Mouse (Mus musculus) heart, embryonic 11.5 days (tissue): Measurements from ENCODE around the gene Ttpal. TPM values are rescaled to one million over a fixed set of nuclear protein-coding genes. Genes with fewer than 3 reads are reported as not detected.

Experiments used
- ATAC-seq: fragments of 200-750 bp; cut with Nextera tagmentation; replicated peaks from 2 replicates; pipeline ENCODE4 v1.8.0; 2017; ENCODE audit warnings: moderate library complexity; ENCODE audit not compliant: insufficient number of reproducible peaks, low FRiP score, low TSS enrichment
- H3K27ac ChIP-seq: fragments of 300-500 bp; sonication (generic); 2 replicates; pipeline ENCODE4 v1.5.1; 2014; ENCODE audit warnings: mild to moderate bottlenecking, low read depth, low read length
- H3K27me3 ChIP-seq: fragments of 300-500 bp; sonication (generic); 2 replicates; pipeline ENCODE4 v1.6.1; 2014; ENCODE audit warnings: mild to moderate bottlenecking, low read length, mixed read lengths; ENCODE audit not compliant: control insufficient read depth, insufficient read depth
- H3K36me3 ChIP-seq: fragments of 300-500 bp; sonication (generic); 2 replicates; pipeline ENCODE4 v1.6.1; 2014; ENCODE audit warnings: mild to moderate bottlenecking, low read length, moderate library complexity, mixed read lengths; ENCODE audit not compliant: control insufficient read depth, insufficient read depth
- H3K4me1 ChIP-seq: fragments of 300-500 bp; sonication (generic); 2 replicates; pipeline ENCODE4 v1.6.1; 2014; ENCODE audit warnings: low read length; ENCODE audit not compliant: control insufficient read depth, insufficient read depth
- H3K4me2 ChIP-seq: fragments of 300-500 bp; sonication (generic); 2 replicates; pipeline ENCODE4 v1.6.1; 2014; ENCODE audit warnings: mild to moderate bottlenecking, moderate library complexity
- H3K4me3 ChIP-seq: fragments of 300-500 bp; sonication (generic); 2 replicates; pipeline ENCODE4 v1.5.1; 2014; ENCODE audit warnings: low read depth, low read length
- H3K9ac ChIP-seq: fragments of 300-500 bp; sonication (generic); 2 replicates; pipeline ENCODE4 v1.6.1; 2014; ENCODE audit warnings: mild to moderate bottlenecking, low read depth, low read length, moderate library complexity
- H3K9me3 ChIP-seq: fragments of 300-500 bp; sonication (generic); replicated peaks from 2 replicates; pipeline ENCODE4 v1.6.1; 2016; ENCODE audit warnings: low read length; ENCODE audit not compliant: control insufficient read depth
- WGBS: fragments of 180-500 bp; shearing (Covaris S2); extraction: QIAGEN DNeasy Blood & Tissue Kit; methylation state at CpG from one replicate; pipeline ENCODE4 v1.1.7; 2014; ENCODE audit not compliant: insufficient replicate concordance; 5-methylcytosine and 5-hydroxymethylcytosine counted together
- polyA plus RNA-seq: library from polyadenylated mRNA; unstranded; fragments of >200 nt; fragmentation: Nextera tagmentation; extraction: Ambion mirVana; gene quantifications from 2 replicates; pipeline ENCODE4 v1.2.1, GENCODE M21; 2014

Ttpal gene
- polyA plus RNA-seq, 1 experiment from 2014 or later: 28.2 TPM

GRCm38 (mm10) chr2:163596873-163597155, 5.3 kb upstream of the Ttpal start:
- Histone ChIP-seq H3K9ac (no peak overlapping the region), H3K4me1 (peaks cover 10% of the 10 kb centered on the region; the same call in 1 of the 2 replicates), H3K36me3 (no peaks in the 10 kb centered on the region), H3K27me3 (no peaks in the 10 kb centered on the region), H3K4me2 (no peak overlapping the region), H3K27ac (0 out of 2 replicates have a peak overlapping the region, but pooled peaks have one; percentile 35), H3K4me3 (no peak overlapping the region), H3K9me3 (no peaks in the 10 kb centered on the region)
- ATAC-seq: no peak
- WGBS: 66% methylated on average over 3 of the region's 3 CpGs

DNA sequence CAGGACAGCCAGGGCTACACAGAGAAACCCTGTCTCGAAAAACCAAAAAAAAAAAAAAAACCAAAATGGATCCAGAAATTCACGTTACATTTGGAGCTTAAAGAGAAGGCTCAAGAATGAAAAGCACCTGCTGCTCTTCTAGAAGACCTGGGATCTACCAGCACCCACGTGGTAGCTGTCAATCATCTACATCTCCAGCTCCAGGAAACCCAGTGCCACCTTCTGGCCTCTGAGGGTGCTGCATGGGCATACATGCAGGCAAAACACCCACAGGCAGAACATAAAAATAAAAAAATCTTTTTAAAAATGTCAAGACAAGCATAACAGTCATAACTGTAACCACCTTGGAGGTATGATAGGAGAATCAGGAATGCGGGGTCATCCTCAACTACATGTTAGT, 4.5 kb upstream of the Ttpal start:
- Histone ChIP-seq H3K27me3 (no peaks in the 10 kb centered on the region), H3K4me2 (no peak overlapping the region), H3K4me1 (peaks cover 10% of the 10 kb centered on the region; the same call in 1 of the 2 replicates), H3K4me3 (no peak overlapping the region), H3K36me3 (no peaks in the 10 kb centered on the region), H3K9me3 (no peaks in the 10 kb centered on the region), H3K9ac (no peak overlapping the region), H3K27ac (no peak overlapping the region)
- 50% methylated on average over 4 of the region's 4 CpGs for WGBS
- ATAC-seq: no peak

GRCm38 (mm10) chr2:163599226-163599625, 2.9 kb upstream of the Ttpal start:
- Histone ChIP-seq H3K4me3 (no peak overlapping the region), H3K4me2 (no peak overlapping the region), H3K27ac (no peak overlapping the region), H3K9ac (no peak overlapping the region), H3K9me3 (no peaks in the 10 kb centered on the region), H3K36me3 (no peaks in the 10 kb centered on the region), H3K27me3 (no peaks in the 10 kb centered on the region), H3K4me1 (peaks cover 15% of the 10 kb centered on the region; the same call in 1 of the 2 replicates)
- ATAC-seq: no peak
- WGBS: 3% methylated on average over 1 of the region's 1 CpGs

DNA sequence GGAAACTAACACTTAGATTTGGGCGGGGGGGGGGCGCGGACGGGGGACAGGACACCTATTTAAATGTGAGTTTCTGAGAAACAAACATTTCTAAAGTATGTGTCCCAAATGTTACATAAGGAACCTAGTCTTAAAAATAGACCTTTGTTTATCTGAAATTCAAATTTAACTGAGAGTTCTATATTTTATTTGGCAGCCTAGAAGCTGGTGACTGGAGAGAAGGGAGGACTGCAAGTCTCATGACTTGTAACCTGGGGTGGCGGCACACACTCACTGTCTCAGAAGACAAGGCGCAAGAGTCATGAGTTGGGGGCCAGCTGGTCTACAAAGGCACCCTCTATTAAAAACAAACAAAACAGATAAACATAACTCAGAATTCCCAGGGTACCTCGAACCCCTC, 1.0 kb upstream of the Ttpal start:
- H3K27me3 ChIP-seq: no peaks in the 10 kb centered on the region
- H3K4me3 ChIP-seq: no peak overlapping the region
- no peak overlapping the region for H3K9ac ChIP-seq
- no peak overlapping the region for H3K4me2 ChIP-seq
- H3K36me3 ChIP-seq: no peaks in the 10 kb centered on the region
- H3K27ac ChIP-seq: no peak overlapping the region
- WGBS: 83% methylated on average over 7 of the region's 7 CpGs
- no peaks in the 10 kb centered on the region for H3K9me3 ChIP-seq
- H3K4me1 ChIP-seq: peaks cover 13% of the 10 kb centered on the region; the same call in 1 of the 2 replicates
- ATAC-seq: no peak

DNA sequence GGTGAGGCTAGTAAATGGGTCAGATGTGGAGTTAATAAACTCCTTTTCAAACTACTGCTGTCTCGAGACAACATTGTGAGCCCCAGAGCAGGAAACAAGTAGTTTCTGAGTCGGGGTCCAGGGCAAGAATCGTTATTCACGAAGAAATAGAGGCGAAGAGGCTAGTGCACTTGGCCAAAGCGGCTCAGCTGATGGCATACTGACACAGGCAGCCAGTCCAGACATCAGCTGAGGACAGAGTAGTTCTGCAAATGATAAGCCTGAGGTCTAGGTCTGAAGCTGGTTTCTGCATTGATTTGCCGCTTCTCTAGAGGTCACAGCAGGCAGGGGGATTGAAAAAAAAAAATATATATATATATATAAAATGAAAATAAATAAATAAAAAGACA, 408 bp upstream of the Ttpal start:
- Histone ChIP-seq H3K27me3 (no peaks in the 10 kb centered on the region), H3K9ac (peak overlapping the region; percentile 58), H3K36me3 (no peaks in the 10 kb centered on the region), H3K27ac (no peak overlapping the region), H3K9me3 (no peaks in the 10 kb centered on the region), H3K4me1 (peaks cover 9% of the 10 kb centered on the region; the same call in 1 of the 2 replicates), H3K4me2 (peak overlapping the region; percentile 99), H3K4me3 (peak overlapping the region; percentile 85)
- WGBS: 78% methylated on average over 7 of the region's 7 CpGs
- ATAC-seq: no peak

GRCm38 (mm10) chr2:163606161-163606560, 4.0 kb downstream of the Ttpal start:
- H3K27me3 ChIP-seq: no peaks in the 10 kb centered on the region
- 86% methylated on average over 7 of the region's 7 CpGs for WGBS
- peaks cover 3% of the 10 kb centered on the region for H3K36me3 ChIP-seq
- peaks cover 17% of the 10 kb centered on the region for H3K4me1 ChIP-seq
- no peak overlapping the region for H3K27ac ChIP-seq
- H3K4me2 ChIP-seq: no peak overlapping the region
- no peak overlapping the region for H3K4me3 ChIP-seq
- no peak for ATAC-seq
- H3K9ac ChIP-seq: no peak overlapping the region
- no peaks in the 10 kb centered on the region for H3K9me3 ChIP-seq

GRCm38 (mm10) chr2:163608008-163608407, 5.9 kb downstream of the Ttpal start:
- Histone ChIP-seq H3K4me2 (no peak overlapping the region; the same call in 1 of the 2 replicates), H3K27me3 (no peaks in the 10 kb centered on the region), H3K4me3 (no peak overlapping the region), H3K9ac (no peak overlapping the region), H3K4me1 (peaks cover 11% of the 10 kb centered on the region), H3K27ac (no peak overlapping the region), H3K36me3 (peaks cover 9% of the 10 kb centered on the region), H3K9me3 (no peaks in the 10 kb centered on the region)
- 74% methylated on average over 7 of the region's 7 CpGs for WGBS
- ATAC-seq: no peak

DNA sequence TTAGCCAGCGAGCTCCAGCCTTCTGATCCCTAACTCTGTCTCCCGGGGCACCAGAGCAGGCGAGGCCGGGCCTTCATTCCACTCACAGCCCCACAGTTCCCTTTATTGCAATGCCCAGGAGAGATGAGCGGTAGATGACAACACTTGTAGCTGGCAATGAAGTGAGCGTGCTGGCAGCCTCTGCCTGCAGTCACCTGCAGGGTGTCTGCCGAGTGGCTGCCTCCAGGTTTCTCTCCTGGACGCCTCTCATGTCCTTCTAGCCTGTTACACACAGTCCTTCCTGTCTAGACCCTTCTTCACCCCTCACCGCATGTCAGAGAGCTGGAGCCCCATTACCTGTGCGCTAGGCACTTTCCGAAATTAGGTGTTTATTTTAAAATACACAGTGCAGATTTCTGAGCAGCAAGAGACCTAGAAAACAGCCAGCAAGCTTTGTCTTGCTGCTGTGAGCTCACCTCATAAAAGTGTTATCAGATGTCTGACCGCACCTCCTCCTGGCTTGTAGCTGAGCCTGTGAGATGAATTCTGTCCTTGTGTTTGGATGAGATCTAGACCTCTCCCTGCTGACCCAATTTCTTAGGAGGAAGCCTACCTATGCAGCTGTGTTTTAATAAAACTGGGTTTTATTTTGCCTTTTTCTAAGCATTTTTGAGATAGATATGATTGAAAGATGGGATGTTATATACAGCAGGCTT, 7.3 kb downstream of the Ttpal start:
- Histone ChIP-seq H3K4me3 (no peak overlapping the region), H3K9me3 (no peaks in the 10 kb centered on the region)
- WGBS: 77% methylated on average over 12 of the region's 12 CpGs

DNA sequence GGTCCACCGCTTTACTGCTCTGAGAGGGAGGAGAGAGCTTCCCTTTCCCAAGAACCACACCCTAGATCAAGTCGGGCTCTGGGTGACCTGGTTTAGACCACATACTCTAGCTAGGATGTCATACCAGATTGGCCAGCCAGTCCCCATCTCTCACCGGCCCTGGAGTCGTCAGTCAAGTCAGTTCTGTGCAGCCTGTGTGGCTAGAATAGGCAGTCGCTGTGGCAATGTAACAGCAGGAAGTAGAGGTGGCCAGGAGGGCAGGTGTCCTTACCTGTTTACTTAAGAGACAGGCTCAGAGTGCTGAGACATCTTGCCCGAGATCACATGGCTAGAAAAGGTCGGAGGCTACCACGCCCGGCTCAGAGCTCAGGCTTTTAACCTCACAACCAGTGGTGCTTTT, 9.1 kb downstream of the Ttpal start:
- peaks cover 8% of the 10 kb centered on the region for H3K4me1 ChIP-seq
- no peak overlapping the region for H3K27ac ChIP-seq
- WGBS: 77% methylated on average over 9 of the region's 9 CpGs
- H3K4me3 ChIP-seq: no peak overlapping the region
- H3K9me3 ChIP-seq: no peaks in the 10 kb centered on the region
- peaks cover 30% of the 10 kb centered on the region for H3K36me3 ChIP-seq
- H3K4me2 ChIP-seq: no peak overlapping the region
- no peak for ATAC-seq
- H3K27me3 ChIP-seq: no peaks in the 10 kb centered on the region
- no peak overlapping the region; the same call in 1 of the 2 replicates for H3K9ac ChIP-seq

More for the DNA sequence above, 7.3 kb downstream of the Ttpal start:
- H3K9ac ChIP-seq: no peak overlapping the region
- no peak overlapping the region for H3K4me2 ChIP-seq
- H3K36me3 ChIP-seq: peaks cover 20% of the 10 kb centered on the region
- peaks cover 8% of the 10 kb centered on the region for H3K4me1 ChIP-seq
- ATAC-seq: no peak
- H3K27me3 ChIP-seq: no peaks in the 10 kb centered on the region
- no peak overlapping the region for H3K27ac ChIP-seq
